Mouse (Mus musculus) midbrain, embryonic 11.5 days (tissue): ENCODE results near the gene Col27a1. TPM values are rescaled to one million over a fixed set of nuclear protein-coding genes. Genes with fewer than 3 reads are reported as not detected.

Experiments
- ATAC-seq: fragments of 200-750 bp; cut with Nextera tagmentation; 2 replicates; pipeline ENCODE4 v1.8.0; 2017; ENCODE audit warnings: moderate TSS enrichment, moderate library complexity; ENCODE audit not compliant: low FRiP score
- DNase-seq: peaks from one replicate; pipeline ENCODE4 v3.0.0; 2015; ENCODE audit warnings: low spot score; ENCODE audit errors: missing footprints
- H3K27ac ChIP-seq: fragments of 300-500 bp; sonication (generic); 2 replicates; pipeline ENCODE4 v1.5.1; 2014; ENCODE audit warnings: low read depth, low read length
- H3K27me3 ChIP-seq: fragments of 300-500 bp; sonication (generic); 2 replicates; pipeline ENCODE4 v1.6.1; 2014; ENCODE audit warnings: mild to moderate bottlenecking, low read length, moderate library complexity, mixed read lengths; ENCODE audit not compliant: control insufficient read depth, insufficient read depth
- H3K36me3 ChIP-seq: fragments of 300-500 bp; sonication (generic); 2 replicates; pipeline ENCODE4 v1.6.1; 2014; ENCODE audit warnings: mild to moderate bottlenecking, low read length, moderate library complexity, mixed read lengths; ENCODE audit not compliant: control insufficient read depth, insufficient read depth
- H3K4me1 ChIP-seq: fragments of 300-500 bp; sonication (generic); 2 replicates; pipeline ENCODE4 v1.6.1; 2014; ENCODE audit warnings: low read length; ENCODE audit not compliant: control insufficient read depth, insufficient read depth
- H3K4me2 ChIP-seq: fragments of 300-500 bp; sonication (generic); 2 replicates; pipeline ENCODE4 v1.6.1; 2014; ENCODE audit warnings: mild to moderate bottlenecking, moderate library complexity
- H3K4me3 ChIP-seq: fragments of 300-500 bp; sonication (generic); 2 replicates; pipeline ENCODE4 v1.5.1; 2014; ENCODE audit warnings: low read depth, low read length
- H3K9ac ChIP-seq: fragments of 300-500 bp; sonication (generic); 2 replicates; pipeline ENCODE4 v1.6.1; 2014; ENCODE audit warnings: low read length
- H3K9me3 ChIP-seq: fragments of 300-500 bp; sonication (generic); 2 replicates; pipeline ENCODE4 v1.6.1; 2016; ENCODE audit warnings: low read length; ENCODE audit not compliant: control insufficient read depth
- WGBS: fragments of 180-500 bp; shearing (Covaris S2); extraction: QIAGEN DNeasy Blood & Tissue Kit; methylation state at CpG from one replicate; pipeline ENCODE4 v1.1.7; 2014; 5-methylcytosine and 5-hydroxymethylcytosine counted together
- polyA plus RNA-seq: library from polyadenylated mRNA; unstranded; fragments of >200 nt; fragmentation: Nextera tagmentation; extraction: Ambion mirVana; gene quantifications from 2 replicates; pipeline ENCODE4 v1.2.1, GENCODE M21; 2014

Col27a1 gene
- polyA plus RNA-seq, 1 experiment from 2014 or later = 2.3 TPM

- no peak overlapping the region for H3K4me3 ChIP-seq
- DNase-seq = no peak
- no peaks in the 10 kb centered on the region for H3K27me3 ChIP-seq
- H3K9ac ChIP-seq = no peak overlapping the region
- ATAC-seq = no peak
- 85% methylated on average over 6 of the region's 6 CpGs for whole genome bisulfite sequencing
- no peaks in the 10 kb centered on the region for H3K36me3 ChIP-seq
- H3K9me3 ChIP-seq = no peaks in the 10 kb centered on the region
- H3K4me1 ChIP-seq = peaks cover 6% of the 10 kb centered on the region
- no peak overlapping the region for H3K4me2 ChIP-seq
- H3K27ac ChIP-seq = no peak overlapping the region
These were observed 52.5 kb downstream of the Col27a1 start for GRCm38 (mm10) chr4:63266276-63266675.

- Histone ChIP-seq H3K9ac (no peak overlapping the region), H3K4me3 (no peak overlapping the region), H3K4me1 (peaks cover 6% of the 10 kb centered on the region), H3K4me2 (no peak overlapping the region), H3K27me3 (no peaks in the 10 kb centered on the region), H3K9me3 (no peaks in the 10 kb centered on the region), H3K36me3 (no peaks in the 10 kb centered on the region), H3K27ac (no peak overlapping the region)
- WGBS = 95% methylated on average over 4 of the region's 4 CpGs
- no peak for ATAC-seq
- no peak for DNase-seq
These were observed 53.3 kb downstream of the Col27a1 start for GRCm38 (mm10) chr4:63267121-63267520.

- Histone ChIP-seq H3K27me3 (no peaks in the 10 kb centered on the region), H3K9me3 (no peaks in the 10 kb centered on the region), H3K27ac (no peak overlapping the region), H3K4me1 (peaks cover 6% of the 10 kb centered on the region), H3K9ac (no peak overlapping the region), H3K4me3 (no peak overlapping the region), H3K36me3 (no peaks in the 10 kb centered on the region), H3K4me2 (no peak overlapping the region)
- 94% methylated on average over 1 of the region's 1 CpGs for WGBS
- ATAC-seq (no peak), DNase-seq (no peak)
These were observed 53.8 kb downstream of the Col27a1 start for GRCm38 (mm10) chr4:63267586-63267985.

GRCm38 (mm10) chr4:63268777-63269176 is 55.0 kb downstream of the Col27a1 start:
- no peak overlapping the region for H3K4me3 ChIP-seq
- H3K4me2 ChIP-seq = no peak overlapping the region
- DNase-seq (no peak), ATAC-seq (no peak)
- 74% methylated on average over 4 of the region's 4 CpGs for WGBS
- no peaks in the 10 kb centered on the region for H3K4me1 ChIP-seq
- no peak overlapping the region for H3K9ac ChIP-seq
- H3K9me3 ChIP-seq = no peaks in the 10 kb centered on the region
- H3K36me3 ChIP-seq = no peaks in the 10 kb centered on the region
- no peaks in the 10 kb centered on the region for H3K27me3 ChIP-seq
- no peak overlapping the region for H3K27ac ChIP-seq

- H3K9ac ChIP-seq = no peak overlapping the region
- no peaks in the 10 kb centered on the region for H3K9me3 ChIP-seq
- WGBS = 83% methylated on average over 1 of the region's 1 CpGs
- ATAC-seq (no peak), DNase-seq (no peak)
- H3K4me2 ChIP-seq = no peak overlapping the region
- no peaks in the 10 kb centered on the region for H3K36me3 ChIP-seq
- H3K4me3 ChIP-seq = no peak overlapping the region
- H3K27ac ChIP-seq = no peak overlapping the region
- H3K4me1 ChIP-seq = no peaks in the 10 kb centered on the region
- H3K27me3 ChIP-seq = no peaks in the 10 kb centered on the region
These were observed 60.7 kb downstream of the Col27a1 start for GRCm38 (mm10) chr4:63274516-63274915.

- WGBS = 65% methylated on average over 8 of the region's 8 CpGs
- no peak for DNase-seq
- H3K4me3 ChIP-seq = no peak overlapping the region
- H3K36me3 ChIP-seq = no peaks in the 10 kb centered on the region
- H3K9ac ChIP-seq = no peak overlapping the region
- H3K4me2 ChIP-seq = no peak overlapping the region
- no peaks in the 10 kb centered on the region for H3K27me3 ChIP-seq
- no peak for ATAC-seq
- no peaks in the 10 kb centered on the region for H3K9me3 ChIP-seq
- H3K4me1 ChIP-seq = no peaks in the 10 kb centered on the region
- no peak overlapping the region for H3K27ac ChIP-seq
These were observed 61.4 kb downstream of the Col27a1 start for GRCm38 (mm10) chr4:63275251-63275650.

GRCm38 (mm10) chr4:63276571-63276970 is 62.8 kb downstream of the Col27a1 start:
- H3K36me3 ChIP-seq = no peaks in the 10 kb centered on the region
- H3K27ac ChIP-seq = no peak overlapping the region
- H3K4me3 ChIP-seq = no peak overlapping the region
- no peaks in the 10 kb centered on the region for H3K27me3 ChIP-seq
- H3K9ac ChIP-seq = no peak overlapping the region
- H3K4me1 ChIP-seq = no peaks in the 10 kb centered on the region
- WGBS = 71% methylated on average over 1 of the region's 1 CpGs
- ATAC-seq (no peak), DNase-seq (no peak)
- H3K4me2 ChIP-seq = no peak overlapping the region
- H3K9me3 ChIP-seq = no peaks in the 10 kb centered on the region

- Histone ChIP-seq H3K4me2 (no peak overlapping the region), H3K36me3 (no peaks in the 10 kb centered on the region), H3K9me3 (no peaks in the 10 kb centered on the region), H3K27ac (no peak overlapping the region), H3K9ac (no peak overlapping the region), H3K27me3 (no peaks in the 10 kb centered on the region), H3K4me1 (no peaks in the 10 kb centered on the region), H3K4me3 (no peak overlapping the region)
- DNase-seq = no peak
- ATAC-seq = no peak
- 96% methylated on average over 7 of the region's 7 CpGs for WGBS
These were observed 65.0 kb downstream of the Col27a1 start for GRCm38 (mm10) chr4:63278821-63279220.

- H3K9ac ChIP-seq = no peak overlapping the region
- 87% methylated on average over 6 of the region's 6 CpGs for WGBS
- no peak overlapping the region for H3K27ac ChIP-seq
- no peak overlapping the region for H3K4me2 ChIP-seq
- H3K27me3 ChIP-seq = no peaks in the 10 kb centered on the region
- ATAC-seq = no peak
- no peaks in the 10 kb centered on the region for H3K9me3 ChIP-seq
- DNase-seq = no peak
- H3K36me3 ChIP-seq = no peaks in the 10 kb centered on the region
- no peak overlapping the region for H3K4me3 ChIP-seq
- no peaks in the 10 kb centered on the region for H3K4me1 ChIP-seq
These were observed 67.9 kb downstream of the Col27a1 start for GRCm38 (mm10) chr4:63281694-63282093.

GRCm38 (mm10) chr4:63283319-63283718 is 69.5 kb downstream of the Col27a1 start:
- Histone ChIP-seq H3K27me3 (no peaks in the 10 kb centered on the region), H3K36me3 (no peaks in the 10 kb centered on the region), H3K4me2 (no peak overlapping the region), H3K27ac (no peak overlapping the region), H3K9ac (no peak overlapping the region), H3K4me3 (no peak overlapping the region), H3K4me1 (no peaks in the 10 kb centered on the region), H3K9me3 (no peaks in the 10 kb centered on the region)
- ATAC-seq (no peak), DNase-seq (peak; percentile 44)
- 90% methylated on average over 5 of the region's 5 CpGs for WGBS
